Mouse (Mus musculus): ENCODE results near the gene Ppil6.
A peak's percentile ranks its signal among the peaks of the same experiment; 100 is the strongest.

The Ppil6 gene

GRCm38 (mm10) chr10:41479961-41480360, 10.3 kb upstream of the Ppil6 start:
- DNase-seq: no peak

- DNase-seq: no peak
Observed at GRCm38 (mm10) chr10:41480938-41481880, 9.0 kb upstream of the Ppil6 start.

GRCm38 (mm10) chr10:41482446-41482845, 7.8 kb upstream of the Ppil6 start:
- no peak for DNase-seq

- DNase-seq: no peak
Observed at GRCm38 (mm10) chr10:41485778-41486177, 4.5 kb upstream of the Ppil6 start.

- DNase-seq: no peak
Observed at GRCm38 (mm10) chr10:41486506-41487170, 3.6 kb upstream of the Ppil6 start.

- DNase-seq: no peak
Observed at GRCm38 (mm10) chr10:41488877-41489276, 1.4 kb upstream of the Ppil6 start.

GRCm38 (mm10) chr10:41489294-41489693, 945 bp upstream of the Ppil6 start:
- DNase-seq: no peak

- DNase-seq: no peak
Observed at GRCm38 (mm10) chr10:41490518-41490873, 257 bp downstream of the Ppil6 start.

- DNase-seq: no peak
Observed at GRCm38 (mm10) chr10:41491111-41491510, 872 bp downstream of the Ppil6 start.

GRCm38 (mm10) chr10:41500941-41501340, 10.7 kb downstream of the Ppil6 start:
- peak; percentile 50 for DNase-seq

- DNase-seq: no peak
Observed at GRCm38 (mm10) chr10:41504996-41505395, 14.8 kb downstream of the Ppil6 start.

GRCm38 (mm10) chr10:41505446-41505845, 15.2 kb downstream of the Ppil6 start:
- peak; percentile 73 for DNase-seq

- no peak for DNase-seq
Observed at GRCm38 (mm10) chr10:41509160-41509559, 18.9 kb downstream of the Ppil6 start.

GRCm38 (mm10) chr10:41514301-41514700, 24.1 kb downstream of the Ppil6 start:
- DNase-seq: no peak

GRCm38 (mm10) chr10:41514921-41515320, 24.7 kb downstream of the Ppil6 start:
- DNase-seq: no peak

GRCm38 (mm10) chr10:41518508-41518980, 28.3 kb downstream of the Ppil6 start:
- peak; percentile 47 for DNase-seq

GRCm38 (mm10) chr10:41518981-41519618, 28.9 kb downstream of the Ppil6 start, which contains the start of gene Cd164:
TSS of gene Cd164 (plus strand) at chr10:41519414.
- peak; percentile 90 for DNase-seq

- peak; percentile 29 for DNase-seq
Observed at GRCm38 (mm10) chr10:41519640-41520409, 29.6 kb downstream of the Ppil6 start.

- DNase-seq: no peak
Observed at GRCm38 (mm10) chr10:41520410-41520673, 30.1 kb downstream of the Ppil6 start.

- DNase-seq: no peak
Observed at GRCm38 (mm10) chr10:41523386-41523785, 33.1 kb downstream of the Ppil6 start.

GRCm38 (mm10) chr10:41525696-41526095, 35.5 kb downstream of the Ppil6 start:
- DNase-seq: no peak

- no peak for DNase-seq
Observed at GRCm38 (mm10) chr10:41529972-41530371, 39.7 kb downstream of the Ppil6 start.

GRCm38 (mm10) chr10:41535991-41536390, 45.8 kb downstream of the Ppil6 start:
- DNase-seq: no peak
